8 mouse cellular contexts compared by ENCODE assay signal in genomic region chr6:108213481-108214293, GRCm38 (mm10). TPM values are rescaled to one million over a fixed set of nuclear protein-coding genes. Genes with fewer than 3 reads are reported as not detected.
DNase-seq lines count a peak whose midpoint lies in the region; ATAC-seq lines count a peak whose summit lies in the region.

No protein-coding gene starts in this region.

- H3K4me1 ChIP-seq in liver, embryonic 16.5 days (ENCODE audit: control insufficient read depth, low read depth, low read length) = peaks cover 15% of the 10 kb centered on the region
- peaks cover 26% of the 10 kb centered on the region for H3K4me1 ChIP-seq in neural tube, embryonic 15.5 days

- WGBS in liver, embryonic 16.5 days (ENCODE audit: insufficient replicate concordance) = under 1% methylated on average over 28 of the region's 29 CpGs
- WGBS in neural tube, embryonic 15.5 days = 1% methylated on average over 26 of the region's 29 CpGs

- H3K4me2 ChIP-seq in liver, embryonic 16.5 days (ENCODE audit: low read depth, low read length) = peak overlapping the region; percentile 90
- H3K4me2 ChIP-seq in neural tube, embryonic 15.5 days = peak overlapping the region; percentile 98

- no peaks in the 10 kb centered on the region for H3K36me3 ChIP-seq in liver, embryonic 16.5 days (ENCODE audit: control insufficient read depth, insufficient read depth)
- H3K36me3 ChIP-seq in neural tube, embryonic 15.5 days = no peaks in the 10 kb centered on the region

- DNase-seq in urinary bladder, postnatal 14 days (ENCODE audit: low spot score) = peak; percentile 30
- DNase-seq in urinary bladder, postnatal 10 days (ENCODE audit: low spot score) = no peak
- DNase-seq in embryo, embryonic 9.5 days (ENCODE audit: extremely low spot score) = peak; percentile 35
- DNase-seq in heart, postnatal 25 days (ENCODE audit: low spot score) = peak; percentile 25
- DNase-seq in layer of hippocampus, adult 9-10 months (ENCODE audit: low spot score) = no peak

- peak overlapping the region; percentile 78 for H3K4me3 ChIP-seq in liver, embryonic 16.5 days (ENCODE audit: low read depth, low read length)
- peak overlapping the region; percentile 77 for H3K4me3 ChIP-seq in neural tube, embryonic 15.5 days (replicated peaks)

- ATAC-seq in liver, embryonic 16.5 days (ENCODE audit: low read depth) = no peak
- no peak; the same call in 1 of the 2 replicates for ATAC-seq in neural tube, embryonic 15.5 days (ENCODE audit: low FRiP score)
- ATAC-seq in erythroid progenitor cell, adult 5-6 weeks (replicated peaks; ENCODE audit: low FRiP score, poor library complexity, severe bottlenecking) = no peak

- no peaks in the 10 kb centered on the region for H3K27me3 ChIP-seq in liver, embryonic 16.5 days (ENCODE audit: control insufficient read depth, insufficient read depth, low read depth, low read length)
- H3K27me3 ChIP-seq in neural tube, embryonic 15.5 days (replicated peaks) = peaks cover 8% of the 10 kb centered on the region; the same call in 1 of the 2 replicates

- no peaks in the 10 kb centered on the region for H3K9me3 ChIP-seq in liver, embryonic 16.5 days (replicated peaks; ENCODE audit: control insufficient read depth, low read length)
- no peaks in the 10 kb centered on the region for H3K9me3 ChIP-seq in neural tube, embryonic 15.5 days (replicated peaks)

- intact Hi-C loops in heart, postnatal 25 days (cut with DNase I) = loop anchor here (2.0 kb wide), 3 partner anchors 29 to 113 kb away; partner anchors contain the start of gene Sumf1

- peak overlapping the region; percentile 71 for H3K9ac ChIP-seq in liver, embryonic 16.5 days (ENCODE audit: low read depth, low read length)
- peak overlapping the region; percentile 59 for H3K9ac ChIP-seq in neural tube, embryonic 15.5 days (replicated peaks)

- H3K27ac ChIP-seq in liver, embryonic 16.5 days (ENCODE audit: low read length) = no peak overlapping the region
- 0 out of 2 replicates have a peak overlapping the region, but pooled peaks have one; percentile 33 for H3K27ac ChIP-seq in neural tube, embryonic 15.5 days (replicated peaks)

RNA-seq across cellular contexts. Expression of gene Itpr1, which starts 0.8 kb away (rescaled TPM):
- total RNA-seq in heart, postnatal 25 days (2021) = 10 to 100 TPM; 44.1 to 44.2 TPM
- polyA plus RNA-seq in liver, embryonic 16.5 days (2015; fragmentation: Nextera tagmentation; extraction: Ambion mirVana) = 2.2 and 2.9 TPM in 2 replicates
- 3.3 and 6.4 TPM in 2 replicates for polyA plus RNA-seq in neural tube, embryonic 15.5 days (2015; fragmentation: Nextera tagmentation; extraction: Ambion mirVana)
- total RNA-seq in erythroid progenitor cell, adult 5-6 weeks (2015; ENCODE audit: low replicate concordance) = 4.6 and 8.6 TPM in 2 replicates
- 5.3 and 13.0 TPM in 2 replicates for total RNA-seq in erythroid progenitor cell, adult 5-6 weeks (2017; ENCODE audit: low replicate concordance)

RNA-seq across cellular contexts. Expression of gene Sumf1, which starts 28.3 kb away (rescaled TPM):
- 10 to 100 TPM; 11.2 to 12.4 TPM for total RNA-seq in heart, postnatal 25 days (2021)
- polyA plus RNA-seq in liver, embryonic 16.5 days (2015; fragmentation: Nextera tagmentation; extraction: Ambion mirVana) = 6.8 and 7.7 TPM in 2 replicates
- polyA plus RNA-seq in neural tube, embryonic 15.5 days (2015; fragmentation: Nextera tagmentation; extraction: Ambion mirVana) = 11.6 and 13.5 TPM in 2 replicates
- total RNA-seq in erythroid progenitor cell, adult 5-6 weeks (2015; ENCODE audit: low replicate concordance) = 2.9 and 5.4 TPM in 2 replicates
- 7.2 and 9.2 TPM in 2 replicates for total RNA-seq in erythroid progenitor cell, adult 5-6 weeks (2017; ENCODE audit: low replicate concordance)

Comparison
In these comparisons a context has a peak if more than half of its experiments do, and no peak if none do; other contexts are left out.
1. DNase-seq: peak in urinary bladder, postnatal 14 days (single experiment), embryo, embryonic 9.5 days (single experiment) and heart, postnatal 25 days (single experiment); none in urinary bladder, postnatal 10 days (single experiment) and layer of hippocampus, adult 9-10 months (single experiment).